Mouse (Mus musculus) stomach, postnatal 0 days (tissue): ENCODE results near the gene Kri1.

Experiments
- CTCF ChIP-seq: IDR thresholded peaks from 2 replicates; pipeline ENCODE4 v1.5.1; 2016; ENCODE audit warnings: antibody characterized with exemption, low read depth, mild to moderate bottlenecking, moderate library complexity
- EP300 ChIP-seq: optimal IDR thresholded peaks from 2 replicates; pipeline ENCODE3; 2016; ENCODE audit warnings: antibody characterized with exemption

DNA sequence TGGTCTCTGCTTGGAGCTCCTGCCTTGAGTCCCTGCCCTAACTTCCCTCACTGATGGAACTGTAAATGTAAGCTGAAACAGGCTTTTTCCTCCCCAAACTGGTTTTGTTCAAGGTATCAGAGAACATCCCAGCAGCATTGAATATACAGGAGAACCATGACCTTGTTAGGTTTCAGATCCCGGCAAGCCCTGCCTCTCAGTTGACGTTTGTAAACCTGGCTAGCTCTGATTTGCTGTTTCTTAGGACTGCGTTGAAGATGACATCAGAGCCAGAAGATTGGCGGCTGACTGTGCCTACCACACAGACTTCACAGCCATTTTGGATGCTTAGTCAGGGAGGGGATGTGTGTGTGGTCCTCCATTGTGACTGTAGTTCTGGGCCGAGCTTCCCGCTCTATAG, 63.9 kb downstream of the Kri1 start:
- no peak for TF ChIP-seq CTCF
- TF ChIP-seq EP300: no peak
